ENCODE assay signal across 14 mouse cellular contexts in the genomic region with DNA sequence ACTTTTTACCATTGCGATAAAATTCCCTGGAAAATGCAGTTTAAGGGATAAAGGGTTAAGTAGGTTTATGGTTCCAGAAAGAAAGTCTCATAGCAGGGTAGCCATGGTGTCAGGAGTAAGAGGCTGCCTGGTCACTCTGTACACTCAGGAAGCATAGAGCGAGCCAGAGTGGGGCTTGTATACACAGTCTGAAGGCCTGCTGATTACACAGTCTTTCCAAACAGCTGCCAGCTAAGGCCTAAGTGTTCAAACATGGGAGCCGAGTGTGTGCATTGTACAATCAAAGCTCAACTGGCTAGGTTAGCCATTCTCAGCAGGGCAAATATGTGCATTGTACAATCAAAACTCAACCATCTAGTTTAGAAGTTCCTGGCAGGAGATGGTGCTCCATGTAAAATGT.
DNase-seq lines count a peak whose midpoint lies in the region; ATAC-seq and TF ChIP-seq lines count a peak whose summit lies in the region.
"Had no signal": no experiment of that assay in that cellular context is flagged by ENCODE, and none has a peak within 500 bp of the region (broad histone marks: within the 10 kb centered on the region; RNA-seq: fewer than 3 reads in every experiment).

No protein-coding gene starts in this region.

- H3K4me3 ChIP-seq in midbrain, embryonic 11.5 days (ENCODE audit: low read depth, low read length): no peak overlapping the region
- H3K4me3 ChIP-seq in midbrain, embryonic 16.5 days (ENCODE audit: low read depth, low read length): no peak overlapping the region
- H3K4me3 ChIP-seq in liver, embryonic 14.5 days (ENCODE audit: insufficient read depth in 1 of 2, low read depth in 2 of 2, low read length in 2 of 2): no peak overlapping the region
- no peak overlapping the region for H3K4me3 ChIP-seq in kidney, embryonic 16.5 days (ENCODE audit: low read length)
- H3K4me3 ChIP-seq: midbrain, embryonic 12.5 days; neural tube, embryonic 12.5 days had no signal

- no peak for DNase-seq in midbrain, embryonic 11.5 days (ENCODE audit: low spot score, missing footprints)
- peak; percentile 4 to 9 (median 4) for DNase-seq in liver, embryonic 14.5 days (ENCODE audit: low read depth in 3 of 3, low spot score in 3 of 3)
- DNase-seq in lung, postnatal 10 days: peak; percentile 51
- no peak for DNase-seq in adrenal gland, postnatal 14 days
- no peak for DNase-seq in thymus, postnatal 14 days
- DNase-seq: adrenal gland, adult 8-10 months; cerebellum, postnatal 10 days; heart, adult 18-20 months; heart, postnatal 14 days; kidney, postnatal 10 days had no signal

- H3K4me1 ChIP-seq in midbrain, embryonic 11.5 days (ENCODE audit: control insufficient read depth, insufficient read depth, low read length): no peaks in the 10 kb centered on the region
- H3K4me1 ChIP-seq in midbrain, embryonic 16.5 days (ENCODE audit: control insufficient read depth, insufficient read depth, low read length): no peaks in the 10 kb centered on the region
- H3K4me1 ChIP-seq in liver, embryonic 14.5 days (replicated peaks; ENCODE audit: control insufficient read depth in 2 of 2, insufficient read depth in 2 of 2, low read length in 1 of 2): no peaks in the 10 kb centered on the region
- H3K4me1 ChIP-seq in kidney, embryonic 16.5 days (ENCODE audit: insufficient read depth, low read length): no peaks in the 10 kb centered on the region
- H3K4me1 ChIP-seq: midbrain, embryonic 12.5 days; neural tube, embryonic 12.5 days had no signal

- WGBS in midbrain, embryonic 11.5 days: 67% methylated on average over 3 of the region's 3 CpGs
- 68% methylated on average over 3 of the region's 3 CpGs for WGBS in midbrain, embryonic 16.5 days
- 44% methylated on average over 3 of the region's 3 CpGs for WGBS in liver, embryonic 14.5 days (ENCODE audit: insufficient replicate concordance)
- WGBS in kidney, embryonic 16.5 days: 61% methylated on average over 3 of the region's 3 CpGs

- no peaks in the 10 kb centered on the region for H3K27me3 ChIP-seq in midbrain, embryonic 11.5 days (ENCODE audit: control insufficient read depth, insufficient read depth, low read length)
- H3K27me3 ChIP-seq in midbrain, embryonic 16.5 days (ENCODE audit: control insufficient read depth, insufficient read depth, low read depth, low read length): no peaks in the 10 kb centered on the region
- no peaks in the 10 kb centered on the region for H3K27me3 ChIP-seq in liver, embryonic 14.5 days (ENCODE audit: control insufficient read depth, insufficient read depth, low read length)
- H3K27me3 ChIP-seq in kidney, embryonic 16.5 days (ENCODE audit: insufficient read depth, low read length): no peaks in the 10 kb centered on the region
- H3K27me3 ChIP-seq: midbrain, embryonic 12.5 days; neural tube, embryonic 12.5 days had no signal

- peak; percentile 69; the same call in 1 of the 2 replicates for ATAC-seq in midbrain, embryonic 11.5 days (ENCODE audit: low FRiP score)
- no peak for ATAC-seq in midbrain, embryonic 16.5 days
- peak; percentile 61 for ATAC-seq in liver, embryonic 14.5 days (ENCODE audit: insufficient read depth)
- ATAC-seq in kidney, embryonic 16.5 days (ENCODE audit: low FRiP score, low TSS enrichment): no peak

- no peak overlapping the region for H3K9ac ChIP-seq in midbrain, embryonic 11.5 days (ENCODE audit: low read length)
- H3K9ac ChIP-seq in midbrain, embryonic 16.5 days (ENCODE audit: low read depth, low read length): no peak overlapping the region
- H3K9ac ChIP-seq in liver, embryonic 14.5 days (replicated peaks): no peak overlapping the region
- H3K9ac ChIP-seq in kidney, embryonic 16.5 days (replicated peaks; ENCODE audit: low read length): no peak overlapping the region
- H3K9ac ChIP-seq: midbrain, embryonic 12.5 days; neural tube, embryonic 12.5 days had no signal

- TF ChIP-seq EP300 in liver, embryonic 14.5 days (IDR thresholded peaks at IDR 0.05; ENCODE audit: low read depth): no peak

- TF ChIP-seq CTCF in liver, embryonic 14.5 days (IDR thresholded peaks at IDR 0.05; ENCODE audit: low read depth): no peak

- no peaks in the 10 kb centered on the region for H3K9me3 ChIP-seq in midbrain, embryonic 11.5 days (ENCODE audit: control insufficient read depth, low read length)
- no peaks in the 10 kb centered on the region for H3K9me3 ChIP-seq in midbrain, embryonic 16.5 days (replicated peaks; ENCODE audit: control insufficient read depth, low read length, poor library complexity, severe bottlenecking)
- H3K9me3 ChIP-seq in liver, embryonic 14.5 days (ENCODE audit: control insufficient read depth, low read length): no peaks in the 10 kb centered on the region
- no peaks in the 10 kb centered on the region for H3K9me3 ChIP-seq in kidney, embryonic 16.5 days (ENCODE audit: low read length)
- H3K9me3 ChIP-seq: midbrain, embryonic 12.5 days; neural tube, embryonic 12.5 days had no signal

- no peak overlapping the region for H3K27ac ChIP-seq in midbrain, embryonic 11.5 days (ENCODE audit: low read depth, low read length)
- H3K27ac ChIP-seq in midbrain, embryonic 16.5 days (ENCODE audit: low read length): no peak overlapping the region
- H3K27ac ChIP-seq in liver, embryonic 14.5 days: no peak overlapping the region
- H3K27ac ChIP-seq in kidney, embryonic 16.5 days (ENCODE audit: low read length): no peak overlapping the region
- H3K27ac ChIP-seq: midbrain, embryonic 12.5 days; neural tube, embryonic 12.5 days had no signal

- no peak overlapping the region for H3K4me2 ChIP-seq in midbrain, embryonic 11.5 days
- no peak overlapping the region for H3K4me2 ChIP-seq in midbrain, embryonic 16.5 days (ENCODE audit: low read length)
- H3K4me2 ChIP-seq in liver, embryonic 14.5 days (ENCODE audit: low read depth): no peak overlapping the region
- H3K4me2 ChIP-seq in kidney, embryonic 16.5 days (replicated peaks; ENCODE audit: low read depth, low read length): no peak overlapping the region
- H3K4me2 ChIP-seq: midbrain, embryonic 12.5 days; neural tube, embryonic 12.5 days had no signal

- no peaks in the 10 kb centered on the region for H3K36me3 ChIP-seq in midbrain, embryonic 11.5 days (ENCODE audit: control insufficient read depth, insufficient read depth, low read length)
- H3K36me3 ChIP-seq in midbrain, embryonic 16.5 days (ENCODE audit: control insufficient read depth, insufficient read depth, low read length): no peaks in the 10 kb centered on the region
- no peaks in the 10 kb centered on the region for H3K36me3 ChIP-seq in liver, embryonic 14.5 days (replicated peaks; ENCODE audit: control insufficient read depth, insufficient read depth, low read depth)
- H3K36me3 ChIP-seq in kidney, embryonic 16.5 days (ENCODE audit: insufficient read depth, low read length): no peaks in the 10 kb centered on the region
- H3K36me3 ChIP-seq: midbrain, embryonic 12.5 days; neural tube, embryonic 12.5 days had no signal

Comparison
In these comparisons a context has a peak if more than half of its experiments do, and no peak if none do; other contexts are left out.
1. ATAC-seq: peak in midbrain, embryonic 11.5 days (single experiment) and liver, embryonic 14.5 days (single experiment); none in midbrain, embryonic 16.5 days (single experiment) and kidney, embryonic 16.5 days (single experiment).
2. DNase-seq: peak in liver, embryonic 14.5 days (3 of 3) and lung, postnatal 10 days (single experiment); none in midbrain, embryonic 11.5 days (single experiment), adrenal gland, postnatal 14 days (single experiment) and thymus, postnatal 14 days (single experiment).